Mouse (Mus musculus) kidney, postnatal 25 days (tissue): ENCODE data around the gene Grik4.

Source experiments
- DNase-seq, 2 experiments: peaks; one replicate each; pipeline ENCODE4 v3.0.0; 2021; ENCODE audit warnings: mixed read lengths in 2 of 2

The Grik4 gene

GRCm38 (mm10) chr9:42661481-42661880, 282.8 kb downstream of the Grik4 start:
- DNase-seq, result no peak

GRCm38 (mm10) chr9:42652756-42653155, 291.5 kb downstream of the Grik4 start:
- peak; percentile 37 to 66 for DNase-seq

- DNase-seq, result no peak
These were observed 292.0 kb downstream of the Grik4 start for GRCm38 (mm10) chr9:42652309-42652708.

GRCm38 (mm10) chr9:42649872-42650271, 294.4 kb downstream of the Grik4 start:
- no peak for DNase-seq

GRCm38 (mm10) chr9:42648051-42648450, 296.2 kb downstream of the Grik4 start:
- DNase-seq, result no peak

GRCm38 (mm10) chr9:42647596-42647995, 296.7 kb downstream of the Grik4 start:
- DNase-seq, result no peak

GRCm38 (mm10) chr9:42646821-42647220, 297.5 kb downstream of the Grik4 start:
- no peak for DNase-seq

- DNase-seq, result no peak
These were observed 299.1 kb downstream of the Grik4 start for GRCm38 (mm10) chr9:42645161-42645560.

GRCm38 (mm10) chr9:42642821-42643220, 301.5 kb downstream of the Grik4 start:
- no peak for DNase-seq

GRCm38 (mm10) chr9:42641550-42642117, 302.7 kb downstream of the Grik4 start:
- DNase-seq, result no peak

GRCm38 (mm10) chr9:42636446-42636845, 307.8 kb downstream of the Grik4 start:
- no peak for DNase-seq

GRCm38 (mm10) chr9:42631479-42631878, 312.8 kb downstream of the Grik4 start:
- no peak for DNase-seq

- no peak for DNase-seq
These were observed 316.7 kb downstream of the Grik4 start for GRCm38 (mm10) chr9:42627634-42628033.

GRCm38 (mm10) chr9:42627146-42627545, 317.1 kb downstream of the Grik4 start:
- no peak for DNase-seq

- no peak for DNase-seq
These were observed 318.0 kb downstream of the Grik4 start for GRCm38 (mm10) chr9:42626226-42626775.

- DNase-seq, result no peak
These were observed 329.9 kb downstream of the Grik4 start for GRCm38 (mm10) chr9:42614409-42614808.

GRCm38 (mm10) chr9:42613827-42614226, 330.5 kb downstream of the Grik4 start:
- DNase-seq, result no peak

GRCm38 (mm10) chr9:42612482-42612991, 331.8 kb downstream of the Grik4 start:
- DNase-seq, result no peak

- peak; percentile 25 to 42 for DNase-seq
These were observed 342.8 kb downstream of the Grik4 start for GRCm38 (mm10) chr9:42601445-42601844.

- DNase-seq, result no peak
These were observed 346.8 kb downstream of the Grik4 start for GRCm38 (mm10) chr9:42597525-42597924.

- DNase-seq, result peak; percentile 37 to 74
These were observed 365.8 kb downstream of the Grik4 start for GRCm38 (mm10) chr9:42578511-42578910.

GRCm38 (mm10) chr9:42578106-42578505, 366.2 kb downstream of the Grik4 start:
- DNase-seq, result no peak

GRCm38 (mm10) chr9:42573616-42574350, 370.5 kb downstream of the Grik4 start:
- DNase-seq, result peak in 1 of 2 experiments; percentile 3

- peak; percentile 65 to 73 for DNase-seq
These were observed 371.1 kb downstream of the Grik4 start for GRCm38 (mm10) chr9:42573180-42573579.
